Mouse (Mus musculus): ENCODE measurements at regions not wholly inside any gene's neighbourhood (a gene's known extent, or its start where the extent isn't known, plus 50 kb on each side); places are given as distances from the start of the nearest gene placed in this dataset.

DNA sequence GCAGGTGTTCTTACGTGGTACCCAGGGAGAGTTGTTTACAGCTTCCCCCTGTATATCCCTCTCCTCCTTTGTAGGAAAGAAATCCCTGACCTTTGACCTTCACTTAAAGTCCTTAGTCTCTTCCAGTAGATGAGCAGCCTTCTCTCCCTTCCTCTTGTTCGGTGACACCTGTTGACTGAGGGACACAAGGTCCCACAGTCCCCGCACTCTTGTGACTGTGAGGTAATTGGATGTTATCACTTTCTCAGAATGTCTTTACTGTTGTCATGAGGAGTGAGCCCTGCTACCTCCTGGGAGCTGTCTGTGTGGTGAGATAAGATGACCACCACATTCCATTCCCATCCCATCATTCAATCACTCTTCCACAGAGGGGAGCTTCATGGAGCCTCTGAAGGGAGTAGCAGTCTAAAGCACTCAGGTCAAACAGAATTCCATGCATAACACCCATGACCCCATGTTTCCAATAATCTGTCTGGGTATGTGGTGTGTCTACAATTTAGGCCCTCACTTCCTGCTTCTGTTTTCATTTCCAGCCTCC is 218.8 kb upstream of the Serp2 start:
- in situ Hi-C loops (cut with MboI; ENCODE audit: low pct_unique_long_range_greater_than_20kb in 1 of 2, low sequenced_read_pairs in 2 of 2, unreplicated experiment in 1 of 2) = no loop called here

DNA sequence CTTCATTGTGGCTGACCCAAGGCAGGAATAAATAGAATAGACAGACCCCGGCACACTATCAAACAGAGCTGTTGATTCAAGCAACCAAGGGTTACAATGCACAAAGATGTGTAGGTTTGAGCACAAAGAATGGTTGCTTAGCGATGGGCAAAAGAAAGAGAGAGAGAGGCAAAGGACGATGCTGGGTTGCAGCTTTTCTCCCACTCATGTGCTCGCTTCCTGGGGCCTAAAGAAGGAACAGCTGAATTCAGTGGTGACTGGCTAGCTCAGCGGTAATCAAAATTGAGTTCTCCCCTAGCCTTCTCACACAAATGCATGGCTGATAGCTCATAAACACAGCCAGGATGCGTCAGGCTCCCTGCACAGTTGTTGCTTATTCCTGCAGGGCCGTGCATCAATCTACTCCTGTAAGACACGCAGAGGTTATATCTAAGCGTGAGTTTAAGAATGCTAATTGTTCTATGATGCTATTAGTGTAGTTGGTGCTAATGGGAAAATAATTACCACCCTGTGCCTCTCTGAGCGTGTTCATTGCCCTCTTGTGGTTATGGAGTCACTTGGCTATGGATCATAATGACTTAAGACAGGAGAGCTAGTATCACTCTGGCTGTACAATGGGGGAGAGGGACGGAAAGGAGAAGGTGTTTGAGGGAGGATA is 216.2 kb upstream of the Serp2 start:
- in situ Hi-C loops (cut with MboI; ENCODE audit: low pct_unique_long_range_greater_than_20kb in 1 of 2, low sequenced_read_pairs in 2 of 2, unreplicated experiment in 1 of 2) = no loop called here

DNA sequence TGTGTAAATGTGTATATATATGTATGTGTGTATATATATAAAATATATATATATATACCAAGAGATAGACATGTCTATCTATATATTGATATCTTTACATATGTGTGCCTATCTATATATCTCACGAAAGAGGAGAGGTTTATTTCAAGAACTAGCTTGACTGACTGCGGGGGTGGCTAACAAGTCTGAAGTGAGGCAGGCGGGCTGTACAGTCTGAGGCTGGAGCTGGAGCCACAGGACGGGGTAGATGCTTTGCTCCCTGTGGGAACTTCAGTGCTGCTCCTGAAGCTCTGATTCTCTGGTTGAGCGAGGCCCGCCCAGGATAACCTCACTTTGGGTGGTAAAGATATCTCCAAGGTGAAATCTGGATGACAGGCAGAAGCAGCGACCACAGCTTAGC is 213.4 kb upstream of the Serp2 start:
- in situ Hi-C loops (cut with MboI; ENCODE audit: low pct_unique_long_range_greater_than_20kb in 1 of 2, low sequenced_read_pairs in 2 of 2, unreplicated experiment in 1 of 2) = no loop called here

DNA sequence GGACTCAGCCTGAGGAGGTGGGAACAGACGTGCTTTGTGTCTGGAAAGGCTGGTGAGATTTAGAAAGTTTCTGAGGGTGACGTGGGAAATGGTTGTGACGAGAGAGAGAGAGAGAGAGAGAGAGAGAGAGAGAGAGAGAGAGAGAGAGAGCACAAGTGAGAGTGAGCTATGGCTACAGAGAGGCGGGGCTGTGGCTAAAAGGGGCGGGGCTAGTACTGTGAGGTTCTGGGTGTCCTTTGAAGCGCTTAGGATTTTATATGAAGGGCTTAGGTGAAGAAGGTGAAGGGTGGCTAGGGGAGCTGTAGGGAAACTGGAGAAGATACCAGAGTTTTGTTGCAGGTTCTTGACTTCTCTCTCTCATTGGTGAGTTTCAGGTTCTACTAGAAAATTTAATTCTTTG is 210.6 kb upstream of the Serp2 start:
- in situ Hi-C loops (cut with MboI; ENCODE audit: low pct_unique_long_range_greater_than_20kb in 1 of 2, low sequenced_read_pairs in 2 of 2, unreplicated experiment in 1 of 2) = no loop called here

DNA sequence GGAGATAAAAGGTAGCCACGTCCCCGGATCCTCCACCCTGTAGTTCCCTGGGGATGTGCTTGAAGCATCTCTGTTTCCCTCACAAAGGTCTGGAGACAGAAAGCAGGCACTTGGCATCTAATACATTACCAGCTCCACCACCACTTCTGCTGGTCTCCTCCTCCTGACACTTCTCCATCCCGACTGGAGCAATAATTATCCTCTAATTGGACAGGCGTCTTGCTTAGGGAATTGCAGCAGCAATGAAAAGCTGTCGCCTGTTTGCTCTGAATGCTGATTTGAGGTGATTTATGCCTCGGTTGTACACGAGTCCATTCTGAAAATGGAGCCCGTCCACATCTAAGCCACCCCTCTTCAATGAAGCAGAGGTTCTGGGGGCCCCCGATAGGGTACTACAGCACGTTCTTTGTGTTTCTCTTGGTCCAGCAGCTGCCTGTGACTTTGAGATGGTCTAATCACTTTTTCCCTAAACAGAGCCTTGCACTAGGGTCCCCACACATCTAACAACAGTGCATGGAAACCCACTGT is 209.6 kb upstream of the Serp2 start:
- in situ Hi-C loops (cut with MboI; ENCODE audit: low pct_unique_long_range_greater_than_20kb in 1 of 2, low sequenced_read_pairs in 2 of 2, unreplicated experiment in 1 of 2) = no loop called here

DNA sequence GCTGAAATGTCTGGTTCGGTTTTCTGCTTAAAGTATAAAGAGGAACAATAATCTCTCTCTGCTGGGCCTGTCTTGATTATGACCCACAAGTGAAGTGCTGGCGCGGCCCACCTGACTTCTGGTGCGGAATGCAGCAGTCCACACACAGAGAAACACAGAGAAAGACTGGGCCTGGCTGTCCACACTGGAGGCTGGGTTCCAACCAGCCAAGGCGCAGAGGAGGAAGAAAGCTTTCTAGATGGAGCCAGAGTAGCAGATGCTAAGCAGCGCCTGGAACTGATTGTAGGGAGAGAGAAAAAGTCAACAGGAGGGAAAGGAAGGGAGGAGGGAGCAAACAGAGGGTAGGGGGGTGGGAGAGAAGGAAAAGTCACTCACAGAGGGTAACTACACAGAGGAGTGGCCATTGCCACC is 208.4 kb upstream of the Serp2 start:
- in situ Hi-C loops (cut with MboI; ENCODE audit: low pct_unique_long_range_greater_than_20kb in 1 of 2, low sequenced_read_pairs in 2 of 2, unreplicated experiment in 1 of 2) = no loop called here

DNA sequence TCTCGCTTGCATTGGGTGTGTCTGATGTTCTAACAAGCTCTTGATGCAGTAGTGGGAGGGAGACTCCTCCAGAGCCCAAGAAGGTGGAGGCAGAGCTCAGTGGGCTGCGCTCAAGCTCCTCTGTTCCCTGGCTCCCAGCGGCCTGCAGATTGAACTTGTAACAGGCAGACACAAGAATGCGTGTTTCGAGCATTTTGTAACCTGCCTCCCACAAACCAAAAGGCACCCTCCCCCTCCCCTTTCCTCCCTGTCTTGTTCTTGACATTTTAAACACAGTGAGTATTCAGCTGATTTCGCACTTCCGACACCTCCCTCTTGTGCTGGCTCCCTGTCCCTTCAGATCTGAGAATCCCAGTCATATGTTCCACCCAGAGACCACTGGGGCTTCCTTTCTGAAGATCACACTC is 207.7 kb upstream of the Serp2 start:
- in situ Hi-C loops (cut with MboI; ENCODE audit: low pct_unique_long_range_greater_than_20kb in 1 of 2, low sequenced_read_pairs in 2 of 2, unreplicated experiment in 1 of 2) = no loop called here

DNA sequence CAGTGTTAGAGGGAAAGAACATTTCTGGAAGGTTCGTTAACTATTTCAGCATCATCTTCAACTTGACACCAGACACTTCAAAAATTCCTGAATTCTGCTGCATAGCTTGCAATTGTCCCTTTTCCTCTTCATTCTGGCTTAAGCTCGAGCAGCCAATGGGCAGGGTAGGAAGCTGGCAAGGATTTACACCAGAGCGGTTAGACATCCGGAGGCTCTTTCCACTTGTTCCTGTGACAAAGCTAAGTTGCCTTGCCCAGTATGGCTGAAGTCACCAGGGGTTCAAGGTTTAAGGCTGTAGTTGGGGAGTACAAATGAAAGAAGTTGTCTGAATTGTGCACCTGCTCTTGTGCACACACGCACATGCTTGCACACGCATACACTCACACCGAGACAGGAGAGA is 206.8 kb upstream of the Serp2 start:
- in situ Hi-C loops (cut with MboI; ENCODE audit: low pct_unique_long_range_greater_than_20kb in 1 of 2, low sequenced_read_pairs in 2 of 2, unreplicated experiment in 1 of 2) = no loop called here

DNA sequence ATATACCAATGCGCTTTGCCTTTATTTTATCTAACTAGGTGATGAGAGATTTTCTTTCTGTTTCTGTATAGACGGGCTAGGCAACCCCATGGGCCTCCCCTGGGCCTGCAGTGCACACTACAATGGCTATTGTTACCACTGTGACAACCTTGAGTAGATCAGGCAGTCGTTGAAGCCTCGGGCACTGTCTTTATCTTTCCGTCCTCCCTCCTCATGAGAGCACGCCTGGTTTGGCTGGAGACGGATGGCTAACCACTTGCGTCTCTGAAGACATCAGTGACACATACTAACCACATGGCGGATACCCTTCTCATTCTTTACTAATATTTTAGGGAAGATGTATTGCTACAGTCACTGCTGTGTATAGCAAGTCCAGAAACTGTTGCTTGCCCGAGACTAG is 206.1 kb upstream of the Serp2 start:
- in situ Hi-C loops (cut with MboI; ENCODE audit: low pct_unique_long_range_greater_than_20kb in 1 of 2, low sequenced_read_pairs in 2 of 2, unreplicated experiment in 1 of 2) = no loop called here

DNA sequence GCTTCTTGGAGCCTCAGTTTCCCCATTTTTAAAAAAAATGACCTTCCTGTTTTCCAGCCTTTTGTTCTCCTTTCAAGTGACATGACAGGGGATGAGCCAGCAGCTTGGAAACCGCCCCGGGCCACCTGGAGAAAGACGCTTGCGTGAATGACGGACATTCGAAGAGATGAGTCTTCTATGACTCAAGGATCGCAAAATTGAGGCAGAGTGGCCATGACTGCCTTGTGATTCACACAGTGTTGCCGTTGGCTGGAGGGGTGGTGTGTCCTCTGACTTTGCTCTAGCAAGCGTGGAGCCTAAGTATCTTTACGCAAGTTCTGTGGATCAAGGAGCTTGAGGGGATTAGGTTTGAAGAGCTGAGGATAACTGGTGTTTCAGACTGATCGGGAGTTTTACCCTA is 205.0 kb upstream of the Serp2 start:
- in situ Hi-C loops (cut with MboI; ENCODE audit: low pct_unique_long_range_greater_than_20kb in 1 of 2, low sequenced_read_pairs in 2 of 2, unreplicated experiment in 1 of 2) = no loop called here

DNA sequence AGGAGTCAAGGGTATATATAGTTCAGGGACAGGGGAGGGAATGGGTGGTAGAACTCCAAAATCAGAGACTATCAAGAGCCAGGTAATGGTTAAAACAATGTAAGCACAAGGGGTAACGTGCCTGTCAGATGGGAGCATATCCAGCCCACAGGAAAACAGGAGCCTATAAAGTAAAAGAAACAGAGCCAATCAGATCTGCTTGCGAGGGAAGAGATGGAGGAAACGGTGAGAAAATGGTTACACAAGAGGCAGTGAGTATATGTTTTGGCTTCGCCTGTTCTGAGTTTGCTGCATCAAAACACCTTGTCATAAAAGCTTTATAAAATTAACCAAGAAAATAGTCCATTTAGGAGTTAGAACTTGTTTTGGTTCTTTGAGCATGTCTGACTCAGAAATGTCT is 204.6 kb upstream of the Serp2 start:
- in situ Hi-C loops (cut with MboI; ENCODE audit: low pct_unique_long_range_greater_than_20kb in 1 of 2, low sequenced_read_pairs in 2 of 2, unreplicated experiment in 1 of 2) = no loop called here

DNA sequence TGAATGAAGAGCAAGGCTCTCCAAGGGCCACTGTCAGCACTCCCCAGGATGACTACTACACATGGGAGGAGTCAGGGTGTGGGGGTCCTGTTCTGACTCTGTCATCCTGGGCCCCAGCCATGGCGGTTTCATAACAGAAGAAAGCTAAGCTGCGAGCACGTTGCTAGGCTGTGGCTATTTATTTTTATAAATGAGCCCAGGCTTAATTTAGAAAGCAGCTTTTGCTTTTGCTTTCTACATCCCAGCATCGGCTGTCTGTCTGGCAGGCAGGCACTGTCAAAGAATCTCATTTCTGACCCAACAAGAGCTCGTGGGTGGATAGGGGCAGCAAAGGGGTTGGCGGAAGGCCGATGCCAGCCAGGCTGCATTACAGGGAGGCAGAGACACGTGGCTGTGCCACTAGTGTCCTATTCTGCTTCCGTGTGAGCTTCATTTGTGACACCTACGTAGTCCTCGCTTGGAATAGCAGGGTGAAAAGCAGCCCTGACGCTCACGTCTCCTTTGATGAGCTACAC is 203.9 kb upstream of the Serp2 start:
- in situ Hi-C loops (cut with MboI; ENCODE audit: low pct_unique_long_range_greater_than_20kb in 1 of 2, low sequenced_read_pairs in 2 of 2, unreplicated experiment in 1 of 2) = no loop called here

DNA sequence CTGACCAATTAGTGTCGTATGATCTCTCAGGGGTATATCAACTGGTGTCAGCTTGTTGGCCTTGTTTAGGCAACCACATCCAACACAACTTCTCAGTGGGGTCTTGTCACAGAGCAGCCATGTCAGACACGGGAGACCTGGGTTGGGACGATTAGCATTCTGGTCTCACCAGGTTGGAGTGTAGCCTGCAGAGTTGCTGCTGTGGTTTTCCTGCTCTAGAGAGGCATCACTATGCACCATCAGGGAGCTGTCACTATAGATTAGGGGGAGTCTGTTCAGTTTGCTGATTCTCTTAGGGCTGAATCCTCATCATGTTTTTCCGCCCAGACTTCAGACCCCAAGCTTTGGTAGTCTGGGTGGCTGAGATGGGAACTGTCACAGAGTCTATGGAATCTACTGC is 202.7 kb upstream of the Serp2 start:
- in situ Hi-C loops (cut with MboI; ENCODE audit: low pct_unique_long_range_greater_than_20kb in 1 of 2, low sequenced_read_pairs in 2 of 2, unreplicated experiment in 1 of 2) = no loop called here

DNA sequence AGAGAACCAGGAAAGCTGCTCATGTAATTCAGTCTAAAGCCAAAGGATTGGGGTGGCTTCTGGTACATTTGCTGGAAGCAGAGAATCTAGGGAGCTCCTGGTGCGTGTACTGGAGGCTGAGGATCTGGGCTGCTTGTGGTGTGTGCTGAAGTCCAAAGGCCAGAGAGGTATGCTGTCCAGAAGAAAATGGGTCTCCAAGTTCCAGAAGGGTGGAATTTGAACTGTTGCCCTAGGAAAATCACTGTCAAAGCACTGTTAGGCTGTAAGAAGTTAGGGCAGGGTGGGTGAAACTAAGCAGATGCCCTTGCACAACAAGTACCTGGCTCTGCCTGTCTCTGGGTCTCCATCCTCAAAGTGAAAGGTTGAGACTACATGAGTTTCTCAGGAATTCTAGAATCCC is 201.9 kb upstream of the Serp2 start:
- in situ Hi-C loops (cut with MboI; ENCODE audit: low pct_unique_long_range_greater_than_20kb in 1 of 2, low sequenced_read_pairs in 2 of 2, unreplicated experiment in 1 of 2) = no loop called here

DNA sequence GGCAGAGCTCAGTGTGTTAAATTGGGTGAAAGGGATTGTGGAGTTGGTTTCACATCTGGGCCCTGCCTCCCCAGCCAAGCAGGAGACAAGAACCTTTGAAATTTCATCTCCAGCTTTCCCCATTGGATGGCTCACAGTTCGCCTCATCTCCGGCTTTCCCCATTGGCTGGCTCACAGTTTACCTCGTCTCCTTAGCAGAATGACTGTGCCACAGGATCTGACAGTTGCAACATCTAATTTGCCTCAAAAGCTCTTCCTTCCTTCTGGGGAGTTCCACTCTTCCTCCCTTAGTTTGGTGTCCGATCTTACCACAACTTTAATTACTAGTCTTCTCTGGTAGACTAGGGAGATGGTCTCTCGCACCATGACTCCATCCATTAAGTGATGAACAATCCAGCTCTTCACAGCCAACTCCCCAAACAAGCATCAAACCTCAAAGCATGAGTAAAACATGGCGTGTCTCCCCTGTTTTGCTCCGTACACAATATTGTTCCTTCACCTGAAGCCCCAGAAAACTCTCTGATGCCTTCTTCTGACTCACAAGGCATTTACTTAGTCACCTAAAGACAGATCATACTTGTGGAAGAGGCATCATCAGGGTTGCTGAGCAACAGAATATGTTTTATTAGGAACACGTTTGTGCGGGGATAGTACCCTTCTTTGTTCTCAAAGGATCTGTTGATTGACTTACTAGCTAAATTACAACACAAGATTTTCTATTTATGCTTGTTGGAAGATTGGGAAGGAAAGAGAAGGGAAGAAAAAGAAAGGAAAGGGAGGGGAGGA is 199.1 kb upstream of the Serp2 start:
- in situ Hi-C loops (cut with MboI; ENCODE audit: low pct_unique_long_range_greater_than_20kb in 1 of 2, low sequenced_read_pairs in 2 of 2, unreplicated experiment in 1 of 2) = no loop called here

DNA sequence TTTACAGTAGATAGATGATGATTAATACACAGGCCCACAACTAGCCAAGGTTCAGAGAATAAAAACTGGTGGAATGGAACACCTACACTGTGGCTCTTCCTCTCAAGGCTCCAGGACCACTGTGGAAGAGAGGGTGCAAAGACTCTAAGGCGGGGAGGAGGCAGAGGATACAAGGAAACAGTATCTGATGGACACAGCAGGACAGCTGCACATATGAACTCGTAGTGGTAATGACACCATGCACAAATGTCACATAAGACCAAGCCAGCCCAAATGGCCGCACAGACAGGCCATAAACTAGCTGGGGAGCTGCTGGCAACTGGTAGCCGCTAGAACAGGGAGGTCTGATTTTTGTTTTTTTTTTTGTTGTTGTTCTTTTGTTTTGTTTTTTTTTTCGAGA is 197.0 kb upstream of the Serp2 start:
- in situ Hi-C loops (cut with MboI; ENCODE audit: low pct_unique_long_range_greater_than_20kb in 1 of 2, low sequenced_read_pairs in 2 of 2, unreplicated experiment in 1 of 2) = no loop called here

DNA sequence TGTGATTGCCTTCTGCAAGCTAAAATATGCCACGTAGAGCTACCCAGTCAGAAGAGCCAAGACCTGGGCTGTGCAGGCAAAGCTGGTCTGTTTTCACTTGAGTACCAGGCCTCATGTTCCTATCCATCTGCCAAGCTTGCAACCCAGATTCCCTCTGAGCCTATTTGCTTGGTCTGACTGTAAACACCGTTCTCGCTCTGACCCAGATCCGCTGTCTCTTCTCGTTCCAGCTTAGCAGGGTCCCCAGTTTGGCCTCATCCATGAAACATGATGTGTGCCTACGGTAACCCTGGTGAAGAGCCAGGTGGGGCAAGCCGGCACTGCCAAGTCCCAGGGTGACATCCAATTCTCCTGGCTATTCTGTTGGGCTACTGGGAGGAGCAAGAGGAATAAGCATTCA is 192.5 kb upstream of the Serp2 start:
- in situ Hi-C loops (cut with MboI; ENCODE audit: low pct_unique_long_range_greater_than_20kb in 1 of 2, low sequenced_read_pairs in 2 of 2, unreplicated experiment in 1 of 2) = loop anchor here in 1 of 2 experiments (10.0 kb wide), 1 partner anchor 244 kb away; no protein-coding TSS in a partner anchor

DNA sequence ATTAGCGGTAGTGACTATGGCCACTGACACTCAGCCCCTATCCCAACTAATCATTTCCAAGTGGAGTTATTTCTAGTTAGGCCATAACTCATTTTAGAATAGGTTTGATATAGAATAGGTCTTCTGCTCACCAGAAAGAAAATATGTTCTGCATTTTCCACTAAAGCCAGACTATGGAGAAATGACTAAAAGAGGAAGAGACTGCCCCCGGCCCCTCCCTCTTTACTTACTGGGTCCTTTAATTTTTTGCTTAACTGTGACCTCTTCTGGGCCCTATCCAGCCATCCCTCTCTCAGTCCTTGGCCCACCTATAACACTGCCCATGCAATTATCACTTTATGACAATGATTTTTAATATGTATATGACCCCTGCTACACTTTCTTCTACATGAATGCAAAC is 192.0 kb upstream of the Serp2 start:
- in situ Hi-C loops (cut with MboI; ENCODE audit: low pct_unique_long_range_greater_than_20kb in 1 of 2, low sequenced_read_pairs in 2 of 2, unreplicated experiment in 1 of 2) = loop anchor here in 1 of 2 experiments (10.0 kb wide), 1 partner anchor 244 kb away; no protein-coding TSS in a partner anchor

DNA sequence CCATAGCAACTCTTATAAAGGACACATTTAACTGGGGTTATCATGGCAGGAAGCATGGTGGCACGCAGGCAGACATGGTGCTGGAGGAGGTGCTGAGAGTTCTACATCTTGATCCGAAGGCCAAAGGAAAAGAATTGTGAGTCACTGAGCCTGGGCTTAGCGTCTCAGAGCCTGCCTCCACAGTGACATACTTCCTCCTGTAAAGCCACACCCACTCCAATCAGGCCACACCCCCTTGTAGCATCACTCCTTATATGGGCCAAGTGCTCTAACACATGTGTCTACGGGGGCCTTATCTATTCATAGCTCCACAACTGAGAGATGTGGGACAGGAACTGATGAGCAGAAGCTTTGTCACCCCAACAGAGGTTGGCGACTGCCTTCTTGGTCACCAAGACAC is 191.1 kb upstream of the Serp2 start:
- in situ Hi-C loops (cut with MboI; ENCODE audit: low pct_unique_long_range_greater_than_20kb in 1 of 2, low sequenced_read_pairs in 2 of 2, unreplicated experiment in 1 of 2) = loop anchor here in 1 of 2 experiments (10.0 kb wide), 1 partner anchor 243 kb away; no protein-coding TSS in a partner anchor
